Mouse (Mus musculus) C2C12 (cell line): ENCODE results near the gene Elfn1. TPM values are rescaled to one million over a fixed set of nuclear protein-coding genes. Genes with fewer than 3 reads are reported as not detected.

Experiments
- H3K27me3 ChIP-seq: one replicate; pipeline ENCODE4 v1.6.1; 2011; ENCODE audit not compliant: control insufficient read depth, insufficient read depth, insufficient read length
- H3K36me3 ChIP-seq: one replicate; pipeline ENCODE4 v1.6.1; 2011; ENCODE audit not compliant: control insufficient read depth, insufficient read depth
- H3K4me3 ChIP-seq: one replicate; pipeline ENCODE4 v1.5.1; 2011; ENCODE audit warnings: mild to moderate bottlenecking, control low read depth; ENCODE audit not compliant: poor library complexity, insufficient read depth, severe bottlenecking
- H3K79me2 ChIP-seq: one replicate; pipeline ENCODE4 v1.6.1; 2011; ENCODE audit not compliant: control insufficient read depth, insufficient read depth
- H3K79me3 ChIP-seq: one replicate; pipeline ENCODE4 v1.6.1; 2011; ENCODE audit warnings: low read depth, control low read depth
- H3ac ChIP-seq: one replicate; pipeline ENCODE3; 2011; ENCODE audit warnings: low read depth; ENCODE audit not compliant: control insufficient read depth, insufficient read length
- CEBPB ChIP-seq: IDR thresholded peaks from one replicate; pipeline ENCODE4 v1.6.1; 2011; ENCODE audit warnings: low read depth, mild to moderate bottlenecking, control low read depth, moderate library complexity
- CTCF ChIP-seq: IDR thresholded peaks from one replicate; pipeline ENCODE4 v1.5.1; 2011; ENCODE audit not compliant: control insufficient read depth, insufficient read depth, insufficient read length
- FOSL1 ChIP-seq: IDR thresholded peaks from one replicate; pipeline ENCODE4 v1.8.0; 2011; ENCODE audit warnings: mild to moderate bottlenecking, low read length; ENCODE audit not compliant: poor library complexity, insufficient read depth, severe bottlenecking
- MAX ChIP-seq: IDR thresholded peaks from one replicate; pipeline ENCODE4 v1.6.1; 2011; ENCODE audit warnings: mild to moderate bottlenecking, control low read depth
- MYOD1 ChIP-seq: IDR thresholded peaks from one replicate; pipeline ENCODE4 v1.6.1; 2011; ENCODE audit warnings: low read depth; ENCODE audit not compliant: control insufficient read depth, insufficient read length
- MYOG ChIP-seq: IDR thresholded peaks from one replicate; pipeline ENCODE4 v1.6.1; 2011; ENCODE audit not compliant: control insufficient read depth, insufficient read length; ENCODE audit errors: extremely low read depth
- USF1 ChIP-seq: IDR thresholded peaks from one replicate; pipeline ENCODE4 v1.6.1; 2011; ENCODE audit warnings: low read depth, mild to moderate bottlenecking, control low read depth, moderate library complexity
- polyA plus RNA-seq: library from polyadenylated mRNA; unstranded; fragments of >200 nt; fragmentation: generic; extraction: Trizol; gene quantifications from one replicate; pipeline ENCODE4 v1.2.1, GENCODE M21; 2012; ENCODE audit warnings: missing spikeins

Elfn1 gene
- polyA plus RNA-seq, 1 experiment = 0.04 TPM

- Histone ChIP-seq H3ac (peak overlapping the region; percentile 16), H3K79me2 (no peaks in the 10 kb centered on the region), H3K36me3 (no peaks in the 10 kb centered on the region), H3K27me3 (peaks cover 61% of the 10 kb centered on the region), H3K4me3 (no peak overlapping the region), H3K79me3 (no peaks in the 10 kb centered on the region)
- TF ChIP-seq MYOG = no peak
- TF ChIP-seq MAX = no peak
- TF ChIP-seq USF1 = no peak
- TF ChIP-seq CEBPB = no peak
- no peak for TF ChIP-seq MYOD1
- TF ChIP-seq CTCF = no peak
- TF ChIP-seq FOSL1 = no peak
These were observed 584 bp downstream of the Elfn1 start for GRCm38 (mm10) chr5:139908243-139908810.

GRCm38 (mm10) chr5:139908811-139909627 lies 1.3 kb downstream of the Elfn1 start:
- H3ac ChIP-seq = peak overlapping the region; percentile 16
- no peaks in the 10 kb centered on the region for H3K79me2 ChIP-seq
- no peaks in the 10 kb centered on the region for H3K36me3 ChIP-seq
- H3K4me3 ChIP-seq = no peak overlapping the region
- TF ChIP-seq MAX = no peak
- H3K27me3 ChIP-seq = peaks cover 68% of the 10 kb centered on the region
- H3K79me3 ChIP-seq = no peaks in the 10 kb centered on the region

- no peaks in the 10 kb centered on the region for H3K79me3 ChIP-seq
- H3K79me2 ChIP-seq = no peaks in the 10 kb centered on the region
- H3K27me3 ChIP-seq = peaks cover 77% of the 10 kb centered on the region
- no peaks in the 10 kb centered on the region for H3K36me3 ChIP-seq
- no peak overlapping the region for H3K4me3 ChIP-seq
- TF ChIP-seq MAX (no peak), FOSL1 (no peak), CEBPB (no peak), MYOG (no peak), CTCF (no peak), MYOD1 (no peak), USF1 (no peak)
- H3ac ChIP-seq = no peak overlapping the region
These were observed 2.2 kb downstream of the Elfn1 start for GRCm38 (mm10) chr5:139909710-139910550.

- Histone ChIP-seq H3K36me3 (no peaks in the 10 kb centered on the region), H3K79me2 (no peaks in the 10 kb centered on the region), H3ac (no peak overlapping the region), H3K79me3 (no peaks in the 10 kb centered on the region), H3K4me3 (no peak overlapping the region), H3K27me3 (peaks cover 86% of the 10 kb centered on the region)
- TF ChIP-seq MYOG = no peak
- no peak for TF ChIP-seq FOSL1
- no peak for TF ChIP-seq MAX
- no peak for TF ChIP-seq CEBPB
- no peak for TF ChIP-seq USF1
- TF ChIP-seq MYOD1 = no peak
- no peak for TF ChIP-seq CTCF
These were observed 3.1 kb downstream of the Elfn1 start for GRCm38 (mm10) chr5:139910755-139911300.

GRCm38 (mm10) chr5:139911506-139911905 lies 3.8 kb downstream of the Elfn1 start:
- TF ChIP-seq CTCF (no peak), CEBPB (no peak), MAX (no peak), FOSL1 (no peak), MYOG (no peak), MYOD1 (no peak), USF1 (no peak)
- no peak overlapping the region for H3ac ChIP-seq
- no peaks in the 10 kb centered on the region for H3K36me3 ChIP-seq
- H3K79me2 ChIP-seq = no peaks in the 10 kb centered on the region
- H3K4me3 ChIP-seq = no peak overlapping the region
- H3K79me3 ChIP-seq = no peaks in the 10 kb centered on the region
- H3K27me3 ChIP-seq = peaks cover 91% of the 10 kb centered on the region
